Mouse (Mus musculus) monocyte, adult 2 months (primary cell): Measurements from ENCODE around the gene B3galt4.

ENCODE experiments used
- DNase-seq, 2 experiments: peaks; one replicate each; pipeline ENCODE4 v3.0.0; 2022; ENCODE audit warnings: low spot score in 2 of 2, low read depth in 1 of 2

B3galt4 gene

DNA sequence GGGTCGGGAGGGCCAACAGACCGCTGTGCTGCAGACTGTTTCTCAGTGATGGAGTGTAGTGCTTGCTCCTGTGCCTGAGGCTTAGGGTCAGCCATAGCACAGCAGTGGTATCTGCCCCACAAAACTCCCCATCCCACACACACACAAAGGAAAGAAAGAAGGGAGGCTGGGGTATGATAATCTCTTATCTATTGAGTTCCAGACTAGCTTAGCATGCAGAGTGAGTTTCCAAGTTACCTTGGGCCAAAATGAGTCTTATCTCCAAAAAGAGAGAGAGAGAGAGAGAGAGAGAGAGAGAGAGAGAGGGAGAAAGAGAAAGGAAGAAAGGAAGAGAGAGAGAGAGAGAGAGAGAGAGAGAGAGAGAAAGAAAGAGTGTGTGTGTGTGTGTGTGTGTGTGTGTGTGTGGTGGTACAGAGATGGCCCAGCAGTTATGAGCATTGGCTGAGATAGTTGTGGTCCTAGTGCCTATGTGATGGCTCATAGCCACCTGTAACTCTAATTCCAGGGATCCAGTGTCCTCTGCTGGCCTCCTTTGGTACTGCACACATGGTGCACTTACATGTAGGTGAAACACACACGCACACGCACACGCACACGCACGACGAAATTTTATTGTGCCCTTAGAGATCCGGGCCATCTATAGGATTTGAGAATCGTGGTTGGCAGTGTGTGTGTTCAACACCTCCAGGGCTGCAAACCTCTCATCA is 26.6 kb downstream of the B3galt4 start:
- DNase-seq: peak in 1 of 2 experiments; percentile 34

DNA sequence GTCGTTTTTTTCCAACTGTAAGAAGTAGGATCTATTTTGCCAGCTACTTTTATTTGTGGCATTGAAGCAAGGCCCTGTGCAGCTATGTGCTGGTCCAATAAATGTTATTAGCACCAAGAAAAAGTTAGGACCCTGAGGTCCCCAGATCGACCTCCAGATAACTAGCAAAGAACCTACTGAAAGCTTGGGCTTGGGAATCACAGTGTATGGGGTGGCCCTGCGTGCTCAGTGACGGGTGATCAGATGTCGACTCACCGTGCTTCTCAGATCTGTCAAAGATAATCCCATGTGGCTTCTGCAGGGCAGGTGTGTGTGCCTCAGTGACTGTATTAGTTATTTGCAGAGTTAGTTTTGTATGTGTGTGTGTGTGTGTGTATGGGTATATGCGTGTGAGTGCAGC is 29.9 kb downstream of the B3galt4 start:
- no peak for DNase-seq

DNA sequence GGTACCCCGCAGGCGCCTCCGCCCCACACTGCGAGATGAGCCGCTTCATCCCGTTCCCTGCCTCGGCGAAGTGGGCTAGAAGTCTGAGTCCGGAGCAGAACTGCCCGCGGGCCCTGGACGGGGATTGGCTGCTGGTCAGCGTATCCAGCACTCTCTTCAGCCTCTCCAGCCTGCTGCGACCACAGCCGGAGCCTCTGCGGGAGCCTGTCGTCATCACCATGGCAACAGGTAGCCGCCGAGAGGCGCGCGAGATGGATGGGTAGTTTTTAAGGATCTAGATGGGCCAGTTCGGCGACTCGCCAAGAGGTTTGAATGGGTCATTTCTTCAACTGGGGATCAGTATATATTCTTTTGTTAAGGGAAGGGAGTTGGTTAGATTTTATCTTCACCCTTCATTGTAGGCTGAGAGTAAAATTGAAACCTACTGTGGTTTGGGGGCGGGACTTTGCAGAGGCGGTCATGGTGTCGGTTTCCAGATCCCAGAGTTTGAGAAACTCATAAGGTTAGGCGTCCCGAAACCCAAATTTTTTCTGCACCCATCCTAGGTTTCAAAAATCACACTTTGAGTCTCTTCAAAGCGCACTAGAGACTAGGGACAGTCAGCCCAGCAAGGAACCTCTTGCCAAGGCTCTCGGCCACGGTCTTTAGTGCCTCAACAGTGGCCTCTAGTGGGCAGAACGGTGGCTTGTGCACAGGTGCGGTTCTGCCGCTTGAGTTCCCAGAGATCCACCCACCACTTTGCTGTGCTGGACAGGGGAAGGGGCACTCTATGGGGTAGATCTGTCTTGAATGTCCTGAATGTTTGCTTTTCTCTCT is 30.8 kb downstream of the B3galt4 start:
- peak in 1 of 2 experiments; percentile 76 for DNase-seq

DNA sequence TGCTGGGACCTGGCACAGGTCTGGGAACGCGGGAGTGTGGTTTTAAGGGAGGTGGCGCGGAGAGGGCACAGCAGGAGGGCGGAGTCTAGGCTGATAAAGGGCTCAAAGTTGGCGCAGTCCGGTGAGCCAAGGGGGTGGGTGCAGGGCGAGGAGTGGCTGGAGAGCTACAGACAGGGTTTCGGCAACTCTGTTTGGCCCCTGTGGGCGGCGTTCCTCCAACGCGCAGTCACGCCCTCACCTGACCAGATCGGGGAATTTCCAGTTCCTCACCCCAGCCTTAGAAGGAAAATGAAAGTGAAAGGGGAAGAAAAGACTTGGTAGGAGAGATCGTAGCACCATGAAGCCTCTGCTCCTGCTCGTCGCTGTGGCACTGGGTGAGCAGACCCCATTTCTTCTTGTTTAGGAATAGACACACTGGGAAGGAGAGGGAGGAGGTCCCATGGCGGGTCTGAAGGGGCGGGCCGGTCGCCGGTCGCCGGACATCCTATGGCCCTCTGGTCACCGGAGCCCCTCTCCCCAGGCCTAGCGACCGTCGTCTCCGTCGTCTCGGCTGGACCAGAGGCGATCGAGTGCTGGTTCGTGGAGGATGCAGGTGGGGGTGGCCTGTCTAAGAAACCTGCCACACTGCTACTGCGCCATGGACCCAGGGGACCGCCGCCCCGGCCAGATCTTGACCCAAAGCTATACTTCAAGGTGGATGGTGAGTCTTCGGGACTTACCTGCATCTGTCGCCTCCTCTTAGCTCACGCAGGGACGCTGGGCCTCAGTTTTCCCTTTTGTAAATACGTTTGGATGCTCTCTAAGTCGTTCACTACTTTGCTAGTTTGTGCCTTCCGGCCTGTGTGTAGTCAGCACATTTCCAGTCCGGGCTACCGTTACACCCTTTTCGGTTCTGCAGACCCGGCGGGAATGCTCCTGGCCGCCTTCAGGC is 31.7 kb downstream of the B3galt4 start:
- DNase-seq: peak; percentile 70 to 80

DNA sequence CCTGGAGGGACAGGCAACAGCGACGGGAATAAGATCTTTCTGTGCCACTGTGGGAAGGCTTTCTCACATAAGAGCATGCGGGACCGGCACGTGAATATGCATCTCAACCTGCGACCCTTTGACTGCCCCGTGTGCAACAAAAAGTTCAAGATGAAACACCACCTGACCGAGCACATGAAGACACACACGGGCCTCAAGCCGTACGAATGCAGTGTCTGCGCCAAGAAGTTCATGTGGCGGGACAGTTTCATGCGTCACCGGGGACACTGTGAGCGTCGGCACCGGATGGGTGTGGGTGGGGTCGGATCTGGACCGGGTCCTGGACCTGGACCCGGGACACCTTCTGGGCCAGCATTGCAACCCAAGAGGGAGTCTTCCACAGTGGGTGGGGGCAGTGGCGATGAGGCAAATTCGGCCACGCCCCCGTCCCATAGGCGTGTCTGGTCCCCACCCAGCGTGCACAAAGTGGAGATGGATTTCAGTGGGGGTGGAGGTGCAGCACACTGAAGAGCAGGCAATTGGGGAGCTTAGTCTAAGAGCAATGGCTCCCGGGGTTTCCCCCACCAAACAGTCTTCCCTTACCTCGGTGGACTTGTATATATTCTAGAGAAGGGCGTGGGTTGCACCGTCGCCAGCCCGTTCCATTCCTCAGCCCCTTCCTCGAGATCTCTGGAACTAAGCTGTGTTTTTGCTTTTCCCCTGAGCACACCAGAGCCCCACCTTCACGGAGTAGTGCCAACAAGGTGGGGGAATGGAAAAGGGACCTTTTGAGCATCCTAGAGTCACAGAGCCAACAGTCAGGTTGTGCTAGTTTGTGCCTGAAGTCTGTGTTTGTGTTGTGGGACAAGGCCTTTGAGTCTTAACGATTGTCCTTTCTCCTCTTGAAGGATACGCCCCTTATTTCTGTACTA is 32.7 kb downstream of the B3galt4 start:
- no peak for DNase-seq

DNA sequence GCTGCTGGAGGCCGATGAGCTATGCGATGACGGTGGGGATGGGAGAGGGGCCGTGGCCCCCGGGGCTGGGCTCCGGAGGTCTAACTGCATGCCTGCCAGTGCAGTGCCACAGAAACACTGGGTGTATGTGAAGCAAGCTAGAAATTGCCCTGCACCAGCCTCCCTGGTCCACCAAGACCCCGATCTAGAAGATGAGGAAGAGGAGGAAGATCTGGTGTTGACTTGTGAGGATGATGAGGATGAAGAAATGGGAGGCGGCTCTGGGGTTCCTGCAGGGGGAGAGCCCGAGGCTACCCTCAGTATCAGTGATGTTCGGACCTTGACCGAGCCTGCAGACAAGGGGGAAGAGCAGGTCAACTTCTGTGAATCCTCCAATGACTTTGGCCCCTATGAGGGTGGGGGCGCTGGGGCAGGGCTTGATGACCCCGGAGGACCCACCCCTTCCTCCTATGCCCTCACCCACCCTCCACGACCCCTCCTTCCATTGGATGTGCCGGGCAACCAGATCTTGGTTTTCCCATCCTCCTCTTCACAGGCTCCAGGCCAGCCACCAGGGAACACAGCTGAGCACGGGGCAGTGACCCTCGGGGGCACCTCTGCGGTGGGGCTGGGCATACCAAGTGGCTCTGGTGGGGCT is 33.5 kb downstream of the B3galt4 start:
- DNase-seq: no peak

DNA sequence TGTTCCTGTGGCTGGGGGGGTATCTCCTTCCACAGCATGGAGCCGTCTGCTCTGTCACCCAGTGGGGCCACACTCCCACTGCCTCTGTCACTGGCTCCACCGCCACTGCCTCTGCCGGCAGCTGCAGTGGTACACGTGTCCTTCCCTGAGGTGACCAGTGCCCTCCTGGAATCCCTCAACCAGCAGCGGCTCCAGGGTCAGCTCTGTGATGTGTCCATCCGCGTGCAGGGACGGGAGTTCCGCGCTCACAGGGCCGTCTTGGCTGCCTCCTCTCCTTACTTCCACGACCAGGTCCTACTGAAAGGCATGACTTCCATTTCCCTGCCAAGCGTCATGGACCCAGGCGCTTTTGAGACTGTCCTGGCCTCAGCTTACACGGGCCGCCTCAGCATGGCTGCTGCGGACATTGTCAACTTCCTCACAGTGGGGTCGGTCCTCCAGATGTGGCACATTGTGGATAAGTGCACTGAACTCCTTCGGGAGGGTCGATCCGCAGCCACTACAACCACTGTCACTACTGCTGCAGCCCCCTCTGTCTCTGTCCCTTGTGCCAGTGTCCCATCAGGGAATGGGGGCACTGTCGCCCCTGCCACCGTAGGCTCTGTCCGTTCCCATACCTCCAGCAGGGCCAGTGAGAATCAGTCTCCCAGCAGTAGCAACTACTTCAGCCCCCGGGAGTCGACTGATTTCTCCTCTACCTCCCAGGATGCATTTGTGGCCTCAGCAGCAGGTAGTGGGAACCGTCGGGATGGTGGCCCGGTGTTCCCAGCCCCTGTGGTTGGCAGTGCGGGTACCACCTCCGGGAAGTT is 34.2 kb downstream of the B3galt4 start:
- no peak for DNase-seq

DNA sequence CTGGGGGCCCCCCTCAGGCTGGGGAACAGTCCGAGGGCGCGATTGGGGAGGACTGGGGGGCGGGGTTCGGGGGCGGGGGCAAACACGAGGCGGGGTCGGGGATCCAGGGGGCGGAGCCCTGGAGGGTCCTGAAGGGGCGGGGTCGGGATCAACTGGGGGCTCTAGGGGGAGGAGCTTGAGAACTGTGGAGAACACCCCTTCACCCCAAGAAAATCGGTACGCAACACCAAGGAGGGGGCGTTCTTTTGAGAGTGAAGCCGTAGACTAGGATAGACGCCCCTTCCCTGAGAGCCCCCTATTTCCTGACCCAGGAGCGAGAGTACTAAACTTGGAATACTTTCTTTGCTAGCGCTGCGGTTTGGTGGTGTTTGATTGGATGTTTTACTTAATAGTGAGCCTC is 35.0 kb downstream of the B3galt4 start:
- DNase-seq: no peak

DNA sequence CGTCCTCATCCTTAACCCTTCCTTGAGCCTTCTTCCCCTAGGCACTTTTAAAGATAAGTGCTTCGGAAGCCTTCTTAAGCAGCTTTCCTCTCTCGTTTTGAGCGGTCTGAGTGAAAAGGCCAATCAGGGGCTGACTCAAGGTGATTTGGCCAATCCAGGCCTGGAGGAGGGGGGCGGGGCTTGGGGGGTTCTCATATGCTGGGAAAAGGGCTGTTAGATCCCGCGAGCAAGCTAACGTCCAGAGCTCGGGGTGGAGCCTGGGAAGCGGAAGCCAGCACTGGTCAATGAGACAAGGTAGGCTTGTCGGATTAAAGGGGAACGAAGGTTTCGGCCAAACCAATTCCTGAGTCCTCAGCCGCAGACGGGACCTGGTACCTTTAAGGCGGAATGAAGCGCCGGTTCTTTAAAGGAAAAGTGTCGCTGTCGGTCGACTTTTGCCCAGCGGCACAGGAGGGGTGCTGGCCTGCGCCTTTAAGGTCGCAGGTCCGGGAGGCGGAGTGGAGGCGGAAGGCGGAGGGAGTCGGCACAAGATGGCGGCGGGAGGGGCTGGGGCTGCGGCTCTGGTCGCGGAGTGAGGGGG is 35.5 kb downstream of the B3galt4 start, which contains the start of the genes Tapbp and Zbtb22:
TSS of gene Tapbp (plus strand) at position 229 of the 580 bp plus-strand sequence.
TSS of gene Zbtb22 (plus strand) at position 234 of the 580 bp plus-strand sequence.
- peak; percentile 89 to 94 for DNase-seq

DNA sequence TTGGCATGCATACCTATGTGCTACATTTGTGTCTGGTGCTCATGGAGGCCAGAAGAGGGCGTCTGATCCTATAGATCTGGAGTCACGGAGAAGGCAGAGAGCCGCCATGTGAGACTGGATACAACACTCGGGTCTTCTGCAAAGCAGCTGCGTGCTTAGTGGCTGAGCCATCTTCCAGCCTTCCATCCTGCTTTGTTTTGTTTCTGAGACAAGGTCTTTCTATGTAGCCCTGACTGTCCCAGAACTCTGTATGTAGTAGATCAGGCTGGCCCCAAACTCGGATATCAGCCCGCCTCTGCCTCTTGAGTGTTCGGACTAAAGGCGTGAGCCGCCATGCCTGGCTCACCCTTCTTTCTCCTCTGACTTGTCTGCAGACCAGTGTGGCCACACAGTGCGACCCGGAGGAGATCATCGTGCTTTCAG is 36.3 kb downstream of the B3galt4 start:
- DNase-seq: no peak

DNA sequence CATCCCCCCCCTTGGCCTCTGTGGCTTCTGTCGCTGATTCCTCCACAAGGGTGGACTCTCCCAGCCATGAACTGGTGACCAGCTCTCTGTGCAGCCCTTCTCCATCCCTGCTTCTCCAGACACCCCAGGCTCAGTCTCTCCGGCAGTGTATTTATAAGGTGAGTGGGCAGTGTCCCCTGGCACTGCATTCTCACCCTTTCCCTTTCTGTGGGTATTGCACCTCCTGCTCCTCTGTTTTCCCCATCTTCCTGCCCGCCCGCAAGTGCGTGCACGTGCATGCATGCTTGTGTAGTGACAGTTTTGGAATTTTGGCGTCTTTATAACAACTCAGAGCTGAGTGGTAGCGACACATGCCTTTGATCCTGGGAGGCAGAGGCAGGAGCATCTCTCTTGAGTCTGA is 37.4 kb downstream of the B3galt4 start:
- no peak for DNase-seq

DNA sequence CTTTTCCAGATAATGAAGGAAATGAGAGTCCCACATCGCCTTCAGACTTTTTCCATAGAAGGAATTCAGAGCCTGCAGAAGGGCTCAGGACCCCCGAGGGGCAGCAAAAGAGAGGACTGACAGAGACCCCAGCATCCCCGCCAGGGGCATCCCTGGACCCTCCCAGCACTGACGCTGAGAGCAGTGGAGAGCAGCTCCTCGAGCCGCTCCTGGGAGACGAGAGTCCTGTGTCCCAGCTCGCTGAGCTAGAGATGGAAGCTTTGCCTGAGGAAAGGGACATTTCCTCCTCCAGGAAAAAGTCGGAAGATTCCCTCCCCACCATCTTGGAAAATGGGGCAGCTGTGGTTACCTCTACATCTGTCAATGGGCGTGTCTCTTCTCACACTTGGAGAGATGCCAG is 38.0 kb downstream of the B3galt4 start:
- no peak for DNase-seq

DNA sequence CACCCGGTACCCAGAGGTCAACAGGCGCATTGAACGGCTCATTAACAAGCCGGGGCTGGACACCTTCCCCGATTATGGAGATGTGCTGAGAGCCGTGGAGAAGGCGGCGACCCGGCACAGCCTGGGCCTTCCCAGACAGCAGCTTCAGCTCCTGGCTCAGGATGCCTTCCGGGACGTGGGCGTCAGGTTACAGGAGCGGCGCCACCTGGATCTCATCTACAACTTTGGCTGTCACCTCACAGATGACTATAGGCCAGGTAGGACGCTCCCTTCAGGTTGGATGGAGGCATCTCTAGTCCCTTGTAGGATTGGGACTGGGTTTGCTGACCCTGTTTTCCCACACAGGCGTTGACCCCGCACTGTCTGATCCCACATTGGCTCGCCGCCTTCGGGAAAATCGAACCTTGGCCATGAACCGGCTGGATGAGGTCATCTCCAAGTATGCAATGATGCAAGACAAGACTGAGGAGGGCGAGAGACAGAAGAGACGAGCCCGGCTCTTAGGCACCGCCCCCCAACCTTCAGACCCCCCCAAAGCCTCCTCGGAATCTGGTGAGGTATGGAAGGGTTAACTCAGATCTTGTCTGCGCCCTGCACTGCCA is 39.4 kb downstream of the B3galt4 start:
- DNase-seq: no peak

DNA sequence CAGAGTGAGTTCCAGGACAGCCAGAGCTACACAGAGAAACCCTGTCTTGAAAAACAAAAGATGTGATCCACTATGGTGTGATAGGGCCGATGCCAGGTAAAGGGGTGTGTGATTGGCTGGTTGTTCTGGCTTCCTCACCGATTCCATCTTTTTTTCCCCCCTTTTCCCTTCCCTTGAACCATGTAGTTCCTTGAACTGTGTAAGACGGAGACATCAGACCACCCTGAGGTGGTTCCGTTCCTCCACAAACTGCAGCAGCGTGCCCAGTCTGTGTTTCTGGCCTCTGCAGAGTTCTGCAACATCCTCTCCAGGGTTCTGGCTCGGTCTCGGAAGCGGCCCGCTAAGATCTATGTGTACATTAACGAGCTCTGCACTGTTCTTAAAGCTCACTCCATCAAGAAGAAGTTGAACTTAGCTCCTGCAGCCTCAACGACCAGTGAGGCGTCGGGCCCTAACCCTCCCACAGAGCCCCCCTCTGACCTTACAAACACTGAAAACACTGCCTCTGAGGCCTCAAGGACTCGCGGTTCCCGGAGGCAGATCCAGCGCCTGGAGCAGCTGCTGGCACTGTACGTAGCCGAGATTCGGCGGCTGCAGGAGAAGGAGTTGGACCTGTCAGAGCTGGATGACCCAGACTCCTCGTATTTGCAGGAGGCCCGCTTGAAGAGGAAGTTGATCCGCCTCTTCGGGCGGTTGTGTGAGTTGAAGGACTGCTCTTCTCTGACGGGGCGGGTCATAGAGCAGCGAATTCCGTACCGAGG is 40.1 kb downstream of the B3galt4 start:
- DNase-seq: no peak

DNA sequence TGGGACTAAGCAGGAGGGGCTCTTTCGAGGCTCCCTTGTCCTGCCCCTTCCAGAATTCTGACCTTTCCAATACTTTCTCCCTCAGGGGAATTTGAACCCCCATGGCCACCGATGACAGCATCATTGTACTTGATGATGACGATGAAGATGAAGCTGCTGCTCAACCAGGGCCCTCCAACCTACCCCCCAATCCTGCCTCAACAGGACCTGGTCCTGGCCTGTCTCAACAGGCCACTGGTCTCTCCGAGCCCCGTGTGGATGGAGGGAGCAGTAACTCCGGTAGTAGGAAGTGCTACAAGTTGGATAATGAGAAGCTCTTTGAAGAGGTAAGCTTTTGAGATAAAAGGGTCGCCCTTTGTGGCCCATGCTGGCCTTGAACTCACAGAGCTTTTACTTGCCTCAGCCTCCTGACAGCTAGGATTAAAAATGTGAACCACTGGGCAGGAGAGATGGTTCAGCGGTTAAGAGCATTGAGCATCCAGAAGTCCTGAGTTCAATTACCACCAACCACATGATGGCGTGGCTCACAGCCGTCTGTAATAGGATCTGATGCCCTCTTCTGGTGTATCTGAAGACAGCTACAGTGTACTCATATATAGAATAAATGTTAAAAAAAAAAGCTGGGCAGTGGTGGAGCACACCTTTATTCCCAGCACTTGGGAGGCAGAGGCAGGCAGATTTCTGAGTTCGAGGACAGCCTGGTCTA is 40.8 kb downstream of the B3galt4 start:
- DNase-seq: no peak

DNA sequence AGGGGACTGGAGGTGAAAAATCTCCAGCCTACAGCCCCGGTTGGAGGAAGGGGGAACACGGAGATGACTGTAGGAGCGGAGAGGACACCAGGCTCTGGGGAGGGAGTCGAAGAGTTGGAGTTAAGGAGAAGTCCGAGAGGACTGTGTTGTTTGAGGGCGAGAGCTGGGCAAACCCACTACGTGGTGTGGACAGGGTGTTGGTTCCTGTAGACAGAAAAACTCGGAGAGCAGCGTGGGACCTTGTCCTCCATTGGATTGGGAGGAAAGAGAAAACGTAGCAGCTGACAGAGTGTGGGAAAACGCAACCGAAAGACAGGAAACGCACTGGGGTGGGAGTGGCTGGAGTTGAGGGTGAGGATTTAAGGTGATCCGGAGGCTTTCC is 41.4 kb downstream of the B3galt4 start:
- peak in 1 of 2 experiments; percentile 53 for DNase-seq
